Mouse (Mus musculus) lung, postnatal 4 days (tissue): ENCODE measurements around the gene Gm3173.
"Not testable (repeated sequence)": the region's sequence is repeated elsewhere in the genome, so short reads cannot be mapped to it uniquely, and the experiment has no call there.

Source experiments
- DNase-seq, 2 experiments: peaks; one replicate each; pipeline ENCODE4 v3.0.0; 2021

The Gm3173 gene

DNA sequence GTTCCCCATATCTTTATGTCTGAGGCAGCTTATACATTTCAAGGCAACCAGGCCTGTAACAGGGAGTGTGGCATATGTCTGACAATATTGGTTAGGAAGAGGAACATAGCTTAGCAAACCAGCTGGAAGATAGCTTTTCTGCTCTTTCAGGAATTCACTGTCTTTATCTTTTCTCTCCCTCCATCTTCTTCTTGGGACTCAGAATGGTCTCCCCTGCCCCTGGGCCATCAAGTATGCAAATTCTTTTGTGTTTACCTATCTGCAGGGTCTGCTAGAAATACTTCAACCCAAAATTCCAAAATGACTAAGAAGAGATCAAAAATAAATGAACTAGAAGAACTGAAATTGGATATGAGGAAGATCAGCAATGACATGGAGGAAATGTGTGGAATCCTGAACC is at the start of gene Gm3173:
TSS of gene Gm3173 (plus strand) at position 301 of the 400 bp plus-strand sequence.
- not testable (repeated sequence) for DNase-seq

DNA sequence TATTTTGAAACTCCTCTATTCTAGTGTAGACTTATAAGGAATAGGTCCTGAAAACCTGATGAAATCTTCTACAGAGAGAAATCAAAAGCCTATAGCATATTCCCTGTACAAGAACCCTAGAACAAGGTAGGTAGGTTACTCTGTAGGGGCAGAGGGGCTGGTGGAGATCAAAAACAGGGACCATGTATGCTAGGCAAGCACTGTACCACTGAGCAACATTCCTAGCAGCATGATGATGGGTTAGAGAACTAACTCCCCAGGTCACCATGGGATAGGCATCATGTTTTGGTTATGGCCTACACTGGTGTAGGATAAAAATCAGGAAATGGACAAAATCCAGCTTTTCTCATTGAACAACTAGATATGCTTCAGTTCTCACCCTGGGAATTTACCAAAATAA is 45.2 kb upstream of the Gm3173 start:
- DNase-seq, result not testable (repeated sequence)

DNA sequence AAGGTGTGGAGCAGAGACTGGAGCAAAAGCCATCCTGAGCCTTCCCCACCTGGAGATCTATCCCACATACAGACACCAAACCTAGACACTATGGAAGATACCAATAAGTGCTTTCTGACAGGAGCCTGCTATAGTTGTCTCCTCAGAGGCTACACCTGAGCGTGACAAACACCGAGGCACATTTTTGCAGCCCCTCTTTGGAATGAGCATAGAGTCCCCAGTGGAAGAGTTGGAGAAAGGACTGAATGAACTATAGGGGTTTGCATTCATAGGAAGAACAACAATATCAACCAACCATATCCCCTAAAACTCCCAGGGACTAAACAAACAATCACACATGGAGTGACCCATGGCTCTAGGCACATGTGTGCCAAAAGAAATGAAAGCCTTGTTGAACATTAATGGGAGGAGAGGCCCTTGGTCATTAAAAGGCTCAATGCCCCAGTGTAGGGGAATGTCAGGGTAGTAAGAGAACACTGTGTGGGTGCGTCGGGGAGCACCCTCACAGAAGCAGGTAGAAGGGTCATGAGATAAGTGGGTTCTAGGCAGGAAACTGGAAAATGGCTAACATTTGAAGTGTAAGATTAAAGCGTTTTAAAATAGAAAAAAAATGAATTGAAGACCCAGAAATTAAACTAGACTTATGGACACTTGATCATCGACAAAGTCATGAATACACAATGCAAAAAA is 37.8 kb upstream of the Gm3173 start:
- DNase-seq, result not testable (repeated sequence)

DNA sequence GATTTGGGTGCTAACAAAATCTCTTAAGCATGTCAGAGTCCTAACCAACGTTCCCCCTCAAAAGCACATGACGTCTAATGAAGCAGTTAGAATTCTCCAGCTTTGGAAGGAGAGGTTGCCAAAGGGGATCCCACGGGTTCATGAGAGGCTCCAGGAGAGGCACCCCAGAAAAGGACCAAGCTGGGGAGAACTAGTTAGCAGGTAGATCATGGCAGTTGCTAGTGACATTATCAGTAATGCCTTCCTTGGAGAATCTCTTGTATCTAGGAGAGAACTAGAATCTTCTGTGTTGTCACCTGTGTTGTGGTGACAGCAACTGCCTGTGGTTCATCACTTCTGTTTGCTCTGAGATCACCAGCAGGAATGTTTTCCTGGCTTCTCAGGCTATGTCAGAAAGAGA is 33.6 kb upstream of the Gm3173 start, which contains the start of gene Gm3159:
TSS of gene Gm3159 (plus strand) at position 301 of the 400 bp plus-strand sequence.
- not testable (repeated sequence) for DNase-seq

DNA sequence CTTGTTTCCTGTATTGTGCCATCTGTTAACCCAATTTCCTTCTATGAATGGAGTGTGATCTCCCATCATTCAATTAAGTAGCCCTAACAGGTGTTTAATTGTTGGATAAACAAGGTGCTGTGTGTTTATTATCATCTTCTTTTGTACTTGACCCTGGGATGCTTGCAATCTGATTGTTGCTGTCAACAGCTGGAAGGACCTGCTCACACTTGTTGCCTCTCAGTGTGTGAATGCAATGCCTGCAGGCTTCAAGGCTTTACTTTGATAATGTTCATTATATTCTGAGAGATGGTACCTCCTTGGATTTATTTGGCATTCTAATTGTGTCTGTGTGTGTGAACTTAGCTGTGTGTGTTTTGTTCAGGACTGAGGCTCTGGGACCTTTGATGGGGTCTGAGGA is 32.2 kb upstream of the Gm3173 start:
- DNase-seq, result not testable (repeated sequence)

DNA sequence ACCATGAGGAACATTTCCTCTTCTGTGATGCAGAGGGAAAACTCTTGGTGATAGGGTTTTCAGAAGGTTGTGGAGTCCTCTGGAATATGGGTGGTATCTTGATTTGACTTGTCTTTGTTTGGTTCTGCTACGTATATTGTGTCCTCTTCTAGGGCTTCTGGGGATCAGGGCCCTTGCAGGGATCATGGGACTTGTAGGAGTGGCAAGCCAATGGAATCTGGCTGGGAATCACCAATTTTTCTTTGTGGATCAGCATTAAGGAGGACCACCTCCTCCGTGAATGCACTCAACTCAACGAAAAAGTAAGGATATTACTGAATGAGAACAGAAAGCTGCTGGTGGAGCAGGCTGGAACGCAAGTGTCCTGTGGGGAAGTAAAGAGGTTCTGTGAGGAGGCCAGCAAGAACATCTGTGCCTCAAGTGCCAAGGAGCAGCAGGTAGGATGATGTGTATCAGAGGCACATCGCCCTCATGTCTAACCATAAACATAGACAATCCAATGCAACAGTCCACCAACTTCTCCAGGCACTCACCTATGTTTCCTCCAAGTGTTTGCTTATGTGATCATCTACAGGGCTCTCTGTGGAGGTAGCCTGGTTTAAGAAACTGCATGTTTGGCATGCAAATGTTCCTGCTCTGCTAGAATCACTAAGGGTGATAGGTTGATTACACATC is 30.5 kb upstream of the Gm3173 start:
- not testable (repeated sequence) for DNase-seq

DNA sequence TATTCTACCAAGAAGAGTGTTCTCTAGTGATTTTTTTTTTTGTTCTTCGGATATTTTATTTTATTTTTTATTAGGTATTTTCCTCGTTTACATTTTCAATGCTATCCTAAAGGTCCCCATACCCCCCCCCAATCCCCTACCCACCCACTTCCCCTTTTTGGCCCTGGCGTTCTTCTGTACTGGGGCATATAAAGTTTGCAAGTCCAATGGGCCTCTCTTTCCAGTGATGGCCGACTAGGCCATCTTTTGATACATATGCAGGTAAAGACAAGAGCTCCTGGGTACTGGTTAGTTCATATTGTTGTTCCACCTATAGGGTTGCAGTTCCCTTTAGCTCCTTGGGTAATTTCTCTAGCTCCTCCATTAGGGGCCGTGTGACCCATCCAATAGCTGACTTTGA is 29.5 kb upstream of the Gm3173 start:
- DNase-seq, result not testable (repeated sequence)

DNA sequence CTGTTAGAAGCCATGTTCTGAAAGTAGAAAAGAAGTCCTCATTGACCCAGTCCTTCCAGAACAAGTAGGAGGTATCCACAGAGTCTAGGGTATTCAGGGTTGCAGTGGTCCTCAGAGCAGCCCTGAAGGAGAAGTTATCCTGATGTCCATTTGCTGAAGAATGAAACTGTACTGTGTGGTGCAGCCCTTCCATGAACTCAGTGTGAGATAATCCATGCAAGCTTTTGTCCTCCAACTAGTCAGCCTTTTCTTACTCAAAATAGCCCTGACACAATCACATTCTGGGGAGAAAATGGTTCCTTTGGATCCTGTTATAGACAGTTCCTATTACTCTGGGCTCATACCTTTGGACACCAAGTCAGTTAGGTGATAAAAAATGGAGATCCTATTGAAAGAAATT is 27.0 kb upstream of the Gm3173 start:
- not testable (repeated sequence) for DNase-seq

DNA sequence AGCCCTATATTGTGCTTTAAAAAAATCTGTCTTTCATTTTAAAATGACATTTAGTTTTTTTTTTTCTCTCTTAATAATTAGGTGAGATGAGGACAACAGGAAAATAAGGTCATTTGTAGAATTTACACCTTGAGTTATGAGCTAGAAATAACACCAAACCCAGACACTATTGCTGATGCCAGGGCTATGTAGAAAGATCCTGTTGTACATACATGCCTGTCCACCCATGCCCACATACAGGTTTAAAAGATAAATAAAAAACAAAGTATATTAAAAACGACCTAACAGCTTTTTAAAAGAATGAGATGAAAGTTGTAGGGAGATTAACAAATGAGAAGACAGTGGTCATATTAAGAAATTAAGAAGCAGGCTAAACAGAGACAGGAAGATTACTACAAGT is 20.9 kb upstream of the Gm3173 start:
- not testable (repeated sequence) for DNase-seq

DNA sequence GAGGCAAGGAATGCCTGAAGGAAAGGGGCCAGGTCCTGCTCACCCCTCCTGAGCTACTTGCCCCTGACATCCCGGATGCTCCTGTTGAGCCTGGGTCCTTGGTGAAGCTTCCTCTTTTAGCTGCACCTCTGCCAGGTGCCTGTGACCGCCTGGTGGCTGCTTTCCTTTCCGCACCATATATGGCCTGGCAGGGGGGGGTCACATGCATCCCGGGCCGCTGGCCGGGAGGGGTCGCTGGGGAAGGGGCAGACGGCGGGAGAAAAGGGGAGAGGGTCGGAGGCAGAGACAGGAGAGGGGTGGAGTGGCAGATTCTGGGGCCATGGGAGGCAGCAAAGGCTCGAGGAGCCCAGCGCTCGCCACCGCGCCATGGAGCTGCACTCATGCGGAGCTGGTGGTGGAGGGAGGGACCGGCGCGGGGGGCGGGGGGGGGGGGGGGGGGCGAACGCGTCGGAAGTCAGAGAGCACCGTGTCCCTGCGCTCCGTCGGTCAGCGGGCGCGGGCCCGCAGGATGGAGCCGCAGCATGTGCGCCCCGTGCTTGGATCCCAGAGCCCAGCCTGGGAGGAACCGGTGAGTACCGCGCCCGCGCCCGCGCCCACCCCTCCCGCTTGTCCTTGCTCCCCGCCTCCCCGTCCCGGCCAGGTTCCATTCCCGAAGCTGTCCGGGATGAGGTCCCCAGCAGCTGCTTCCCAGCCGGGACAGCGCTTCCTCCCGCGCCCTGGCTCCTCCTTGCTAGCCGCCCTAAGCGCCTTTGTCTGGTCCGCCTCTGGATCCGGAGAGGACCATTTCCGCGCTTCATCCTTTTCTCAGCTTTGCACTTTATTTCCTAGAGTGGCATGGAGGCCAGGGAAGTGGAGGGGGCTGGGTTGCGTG is 15.6 kb upstream of the Gm3173 start, which contains the start of gene Gm3164:
TSS of gene Gm3164 (plus strand) at position 484 of the 871 bp plus-strand sequence.
- peak; percentile 59 to 80 for DNase-seq

DNA sequence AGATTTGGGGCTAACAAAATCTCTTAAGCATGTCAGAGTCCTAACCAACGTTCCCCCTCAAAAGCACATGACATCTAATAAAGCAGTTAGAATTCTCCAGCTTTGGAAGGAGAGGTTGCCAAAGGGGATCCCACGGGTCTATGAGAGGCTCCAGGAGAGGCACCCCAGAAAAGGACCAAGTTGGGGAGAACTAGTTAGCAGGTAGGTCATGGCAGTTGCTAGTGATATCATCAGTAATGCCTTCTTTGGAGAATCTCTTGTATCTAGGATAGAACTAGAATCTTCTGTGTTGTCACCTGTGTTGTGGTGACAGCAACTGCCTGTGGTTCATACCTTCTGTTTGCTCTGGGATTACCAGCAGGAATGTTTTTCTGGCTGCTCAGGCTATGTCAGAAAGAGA is 50.7 kb downstream of the Gm3173 start, which contains the start of gene Gm3182:
TSS of gene Gm3182 (plus strand) at position 301 of the 400 bp plus-strand sequence.
- not testable (repeated sequence) for DNase-seq

DNA sequence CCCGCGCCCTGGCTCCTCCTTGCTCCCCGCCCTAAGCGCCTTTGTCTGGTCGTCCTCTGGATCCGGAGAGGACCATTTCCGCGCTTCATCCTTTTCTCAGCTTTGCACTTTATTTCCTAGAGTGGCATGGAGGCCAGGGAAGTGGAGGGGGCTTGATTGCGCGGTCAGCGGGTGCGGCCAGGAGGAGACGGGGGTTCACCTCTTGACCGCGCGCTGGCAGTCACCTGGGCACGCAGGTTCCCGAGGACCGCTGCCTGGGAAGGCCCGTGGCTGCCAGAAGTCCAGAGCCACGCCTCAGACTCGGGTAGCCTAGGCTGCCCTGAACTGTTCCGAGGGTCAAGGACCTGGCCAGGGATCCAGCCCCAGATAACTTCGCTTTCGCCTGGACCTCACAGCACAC is 68.6 kb downstream of the Gm3173 start:
- not testable (repeated sequence) for DNase-seq

DNA sequence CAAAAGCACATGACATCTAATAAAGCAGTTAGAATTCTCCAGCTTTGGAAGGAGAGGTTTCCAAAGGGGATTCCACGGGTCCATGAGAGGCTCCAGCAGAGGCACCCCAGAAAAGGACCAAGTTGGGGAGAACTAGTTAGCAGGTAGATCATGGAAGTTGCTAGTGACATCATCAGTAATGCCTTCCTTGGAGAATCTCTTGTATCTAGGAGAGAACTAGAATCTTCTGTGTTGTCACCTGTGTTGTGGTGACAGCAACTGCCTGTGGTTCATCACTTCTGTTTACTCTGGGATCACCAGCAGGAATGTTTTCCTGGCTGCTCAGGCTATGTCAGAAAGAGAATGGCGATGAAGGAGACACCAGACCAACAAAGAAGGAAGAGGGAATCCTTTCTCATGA is 124.3 kb downstream of the Gm3173 start, which contains the start of gene Gm3047:
TSS of gene Gm3047 (plus strand) at position 301 of the 400 bp plus-strand sequence.
- DNase-seq, result not testable (repeated sequence)
